Comparison of ENCODE assay signal across 8 mouse cellular contexts in genomic region chr9:22307920-22308262, GRCm38 (mm10). TPM values are rescaled to one million over a fixed set of nuclear protein-coding genes. Genes with fewer than 3 reads are reported as not detected.
A peak's percentile ranks its signal among the peaks of the same experiment; 100 is the strongest.
DNase-seq lines count a peak whose midpoint lies in the region; ATAC-seq and TF ChIP-seq lines count a peak whose summit lies in the region.
"Not testable (repeated sequence)": the region's sequence is repeated elsewhere in the genome, so short reads cannot be mapped to it uniquely, and the experiment has no call there.

No protein-coding gene starts in this region.

- peak; percentile 18; the same call in 1 of the 2 replicates for ATAC-seq in embryonic facial prominence, embryonic 12.5 days (ENCODE audit: insufficient number of reproducible peaks, insufficient read depth, low FRiP score, low TSS enrichment)
- peak; percentile 17; the same call in 1 of the 2 replicates for ATAC-seq in forebrain, postnatal 0 days
- not testable (repeated sequence) for ATAC-seq in hindbrain, embryonic 12.5 days (ENCODE audit: low FRiP score); kidney, embryonic 15.5 days (replicated peaks; ENCODE audit: low FRiP score); neural tube, embryonic 14.5 days (ENCODE audit: low read depth)
- ATAC-seq in liver, embryonic 12.5 days, result peak; percentile 46

- not testable (repeated sequence) for TF ChIP-seq CTCF in E14TG2a.4 (conservative IDR thresholded peaks at IDR 0.05; ENCODE audit: low read length); forebrain, postnatal 0 days (IDR thresholded peaks at IDR 0.05; ENCODE audit: low read depth)

- H3K27ac ChIP-seq in embryonic facial prominence, embryonic 12.5 days; liver, embryonic 12.5 days: not testable (repeated sequence)
- peak overlapping the region; percentile 93 for H3K27ac ChIP-seq in forebrain, postnatal 0 days (ENCODE audit: low read depth, low read length)
- H3K27ac ChIP-seq in hindbrain, embryonic 12.5 days, result peak overlapping the region; percentile 85
- H3K27ac ChIP-seq in kidney, embryonic 15.5 days, result peak overlapping the region; percentile 83
- peak overlapping the region; percentile 93 for H3K27ac ChIP-seq in neural tube, embryonic 14.5 days (ENCODE audit: low read depth, low read length)

- H3K4me3 ChIP-seq in E14TG2a.4 (replicated peaks; ENCODE audit: low read length), result peak overlapping the region; percentile 98
- peak overlapping the region; percentile 96 for H3K4me3 ChIP-seq in embryonic facial prominence, embryonic 12.5 days
- H3K4me3 ChIP-seq in forebrain, postnatal 0 days (ENCODE audit: low read depth, low read length), result peak overlapping the region; percentile 91
- peak overlapping the region; percentile 92 for H3K4me3 ChIP-seq in hindbrain, embryonic 12.5 days
- peak overlapping the region; percentile 95 for H3K4me3 ChIP-seq in kidney, embryonic 15.5 days (replicated peaks)
- peak overlapping the region; percentile 68 for H3K4me3 ChIP-seq in liver, embryonic 12.5 days
- peak overlapping the region; percentile 96 for H3K4me3 ChIP-seq in megakaryocyte, embryonic 14.5 days (replicated peaks)
- peak overlapping the region; percentile 60 for H3K4me3 ChIP-seq in neural tube, embryonic 14.5 days (ENCODE audit: low read depth, low read length)

- H3K36me3 ChIP-seq in E14TG2a.4 (ENCODE audit: insufficient read depth, low read length), result peaks cover 20% of the 10 kb centered on the region
- peaks cover 24% of the 10 kb centered on the region for H3K36me3 ChIP-seq in embryonic facial prominence, embryonic 12.5 days
- H3K36me3 ChIP-seq in forebrain, postnatal 0 days (ENCODE audit: insufficient read depth), result peaks cover 17% of the 10 kb centered on the region
- H3K36me3 ChIP-seq in hindbrain, embryonic 12.5 days, result peaks cover 24% of the 10 kb centered on the region
- H3K36me3 ChIP-seq in kidney, embryonic 15.5 days, result peaks cover 25% of the 10 kb centered on the region
- peaks cover 17% of the 10 kb centered on the region for H3K36me3 ChIP-seq in liver, embryonic 12.5 days
- H3K36me3 ChIP-seq in megakaryocyte, embryonic 14.5 days (replicated peaks; ENCODE audit: low read length), result peaks cover 25% of the 10 kb centered on the region
- H3K36me3 ChIP-seq in neural tube, embryonic 14.5 days (ENCODE audit: control insufficient read depth, insufficient read depth, low read length), result peaks cover 12% of the 10 kb centered on the region

- 14% methylated on average over 9 of the region's 9 CpGs for WGBS in embryonic facial prominence, embryonic 12.5 days
- 9% methylated on average over 9 of the region's 9 CpGs for WGBS in forebrain, postnatal 0 days
- 9% methylated on average over 9 of the region's 9 CpGs for WGBS in hindbrain, embryonic 12.5 days
- WGBS in kidney, embryonic 15.5 days, result 14% methylated on average over 9 of the region's 9 CpGs
- 7% methylated on average over 9 of the region's 9 CpGs for WGBS in liver, embryonic 12.5 days (ENCODE audit: insufficient replicate concordance)
- WGBS in neural tube, embryonic 14.5 days, result 13% methylated on average over 9 of the region's 9 CpGs

- peaks cover 49% of the 10 kb centered on the region for H3K9me3 ChIP-seq in E14TG2a.4 (ENCODE audit: low read length)
- H3K9me3 ChIP-seq in embryonic facial prominence, embryonic 12.5 days; forebrain, postnatal 0 days (ENCODE audit: low read length); kidney, embryonic 15.5 days (replicated peaks); neural tube, embryonic 14.5 days (ENCODE audit: control insufficient read depth, low read length): not testable (repeated sequence)
- H3K9me3 ChIP-seq in hindbrain, embryonic 12.5 days (replicated peaks), result peaks cover 11% of the 10 kb centered on the region
- H3K9me3 ChIP-seq in liver, embryonic 12.5 days (replicated peaks), result peaks cover 13% of the 10 kb centered on the region
- H3K9me3 ChIP-seq in megakaryocyte, embryonic 14.5 days, result peaks cover 23% of the 10 kb centered on the region

- not testable (repeated sequence) for H3K27me3 ChIP-seq in E14TG2a.4 (ENCODE audit: insufficient read depth, low read length); embryonic facial prominence, embryonic 12.5 days; forebrain, postnatal 0 days (ENCODE audit: insufficient read depth, low read length); hindbrain, embryonic 12.5 days; kidney, embryonic 15.5 days; liver, embryonic 12.5 days (replicated peaks); megakaryocyte, embryonic 14.5 days (replicated peaks); neural tube, embryonic 14.5 days (ENCODE audit: control insufficient read depth, insufficient read depth, low read length)

- H3K4me1 ChIP-seq in E14TG2a.4 (replicated peaks; ENCODE audit: low read depth, low read length), result peaks cover 28% of the 10 kb centered on the region
- H3K4me1 ChIP-seq in embryonic facial prominence, embryonic 12.5 days; forebrain, postnatal 0 days (ENCODE audit: insufficient read depth); kidney, embryonic 15.5 days; neural tube, embryonic 14.5 days (ENCODE audit: control insufficient read depth, insufficient read depth, low read length): not testable (repeated sequence)
- H3K4me1 ChIP-seq in hindbrain, embryonic 12.5 days, result peaks cover 16% of the 10 kb centered on the region
- H3K4me1 ChIP-seq in liver, embryonic 12.5 days, result peaks cover 12% of the 10 kb centered on the region
- H3K4me1 ChIP-seq in megakaryocyte, embryonic 14.5 days, result peaks cover 22% of the 10 kb centered on the region

- H3K4me2 ChIP-seq in embryonic facial prominence, embryonic 12.5 days (replicated peaks), result peak overlapping the region; percentile 43
- peak overlapping the region; percentile 86 for H3K4me2 ChIP-seq in forebrain, postnatal 0 days (ENCODE audit: low read depth)
- H3K4me2 ChIP-seq in hindbrain, embryonic 12.5 days (replicated peaks), result peak overlapping the region; percentile 74
- peak overlapping the region; percentile 72 for H3K4me2 ChIP-seq in kidney, embryonic 15.5 days
- peak overlapping the region; percentile 80 for H3K4me2 ChIP-seq in liver, embryonic 12.5 days
- peak overlapping the region; percentile 59 for H3K4me2 ChIP-seq in neural tube, embryonic 14.5 days (ENCODE audit: low read depth, low read length)

- H3K9ac ChIP-seq in embryonic facial prominence, embryonic 12.5 days, result not testable (repeated sequence)
- peak overlapping the region; percentile 99 for H3K9ac ChIP-seq in forebrain, postnatal 0 days
- peak overlapping the region; percentile 97 for H3K9ac ChIP-seq in hindbrain, embryonic 12.5 days
- peak overlapping the region; percentile 97; the same call in 1 of the 2 replicates for H3K9ac ChIP-seq in kidney, embryonic 15.5 days
- peak overlapping the region; percentile 72 for H3K9ac ChIP-seq in liver, embryonic 12.5 days
- peak overlapping the region; percentile 97 for H3K9ac ChIP-seq in neural tube, embryonic 14.5 days (replicated peaks; ENCODE audit: low read depth, low read length)

- not testable (repeated sequence) for DNase-seq in forebrain, postnatal 0 days

RNA-seq across cellular contexts. Expression of gene Zfp810, which starts 0.4 kb away (rescaled TPM):
- 36.4 and 37.4 TPM in 2 replicates for polyA plus RNA-seq in embryonic facial prominence, embryonic 12.5 days (2016; fragmentation: Nextera tagmentation; extraction: Ambion mirVana)
- 37.1 and 51.3 TPM in 2 replicates for total RNA-seq in forebrain, postnatal 0 days (2014; rRNA removed)
- polyA plus RNA-seq in forebrain, postnatal 0 days (2015; fragmentation: Nextera tagmentation; extraction: Ambion mirVana), result 20.1 and 27.5 TPM in 2 replicates
- 39.0 and 40.3 TPM in 2 replicates for polyA plus RNA-seq in hindbrain, embryonic 12.5 days (2016; fragmentation: Nextera tagmentation; extraction: Ambion mirVana)
- polyA plus RNA-seq in kidney, embryonic 15.5 days (2015; fragmentation: Nextera tagmentation; extraction: Ambion mirVana), result 23.2 and 24.5 TPM in 2 replicates
- 4.9 and 5.0 TPM in 2 replicates for polyA plus RNA-seq in liver, embryonic 12.5 days (2016; fragmentation: Nextera tagmentation; extraction: Ambion mirVana)
- polyA plus RNA-seq in megakaryocyte, embryonic 14.5 days (2012; ENCODE audit: insufficient read depth, low replicate concordance), result 1.2 TPM in 1 of 2 replicates, not detected in the other
- polyA plus RNA-seq in neural tube, embryonic 14.5 days (2014; fragmentation: Nextera tagmentation; extraction: Ambion mirVana), result 37.7 and 42.8 TPM in 2 replicates

RNA-seq across cellular contexts. Expression of gene Zfp599, which starts 48.2 kb away (rescaled TPM):
- 7.5 and 7.6 TPM in 2 replicates for polyA plus RNA-seq in embryonic facial prominence, embryonic 12.5 days (2016; fragmentation: Nextera tagmentation; extraction: Ambion mirVana)
- 7.6 and 7.9 TPM in 2 replicates for total RNA-seq in forebrain, postnatal 0 days (2014; rRNA removed)
- polyA plus RNA-seq in forebrain, postnatal 0 days (2015; fragmentation: Nextera tagmentation; extraction: Ambion mirVana), result 4.8 and 6.0 TPM in 2 replicates
- polyA plus RNA-seq in hindbrain, embryonic 12.5 days (2016; fragmentation: Nextera tagmentation; extraction: Ambion mirVana), result 6.5 and 6.9 TPM in 2 replicates
- 4.9 and 5.0 TPM in 2 replicates for polyA plus RNA-seq in kidney, embryonic 15.5 days (2015; fragmentation: Nextera tagmentation; extraction: Ambion mirVana)
- 2.2 and 2.3 TPM in 2 replicates for polyA plus RNA-seq in liver, embryonic 12.5 days (2016; fragmentation: Nextera tagmentation; extraction: Ambion mirVana)
- polyA plus RNA-seq in megakaryocyte, embryonic 14.5 days (2012; ENCODE audit: insufficient read depth, low replicate concordance), result 0.18 TPM in 1 of 2 replicates, not detected in the other
- 9.0 and 10.8 TPM in 2 replicates for polyA plus RNA-seq in neural tube, embryonic 14.5 days (2014; fragmentation: Nextera tagmentation; extraction: Ambion mirVana)
